Mouse (Mus musculus) mesoderm, embryonic 11.5 days (tissue): ENCODE measurements at regions not wholly inside any gene's neighbourhood (a gene's known extent, or its start where the extent isn't known, plus 50 kb on each side); places are given as distances from the start of the nearest gene placed in this dataset.

ENCODE experiments used
- DNase-seq: peaks from one replicate; pipeline ENCODE4 v3.0.0-alpha.2; 2012; ENCODE audit warnings: low read depth, low spot score

DNA sequence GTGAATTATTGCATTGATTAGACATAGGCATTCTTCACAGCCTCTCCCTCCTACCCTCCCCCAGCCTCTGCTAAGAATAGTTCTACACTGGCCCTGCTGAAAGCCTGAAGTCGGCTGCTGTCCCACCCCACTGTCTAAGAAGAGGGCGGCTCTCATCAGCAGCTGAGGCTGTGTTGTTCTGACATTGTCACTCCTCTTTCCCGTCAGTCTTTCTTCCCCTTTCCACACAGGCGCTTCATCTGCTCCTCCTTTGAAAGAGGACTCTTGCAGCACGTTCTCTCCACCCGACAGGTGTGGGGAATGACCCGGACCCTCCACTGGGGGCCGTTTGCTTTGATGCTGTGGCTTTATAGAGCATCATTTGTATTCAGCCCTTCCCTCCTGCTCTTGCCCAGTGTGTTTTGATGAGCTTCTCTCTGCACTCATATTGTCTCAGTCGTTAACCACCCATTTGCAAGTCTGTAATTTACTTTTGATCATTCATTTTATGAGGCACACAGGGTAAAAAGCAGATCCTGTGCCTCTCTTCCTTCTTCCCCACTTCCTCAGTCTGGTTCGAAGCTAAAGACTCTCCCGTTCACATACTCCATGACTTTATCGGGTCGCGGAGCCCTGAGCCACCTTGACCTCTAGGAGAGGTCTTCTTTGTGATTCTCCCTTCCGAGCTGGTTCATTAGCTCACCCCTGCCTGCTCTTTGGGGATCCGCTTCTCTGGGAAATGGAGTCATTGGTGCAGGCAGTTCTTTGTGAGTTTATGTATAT, 142.2 kb upstream of the Snx19 start:
- peak; percentile 39 for DNase-seq

- DNase-seq, result no peak
Observed at GRCm38 (mm10) chr9:30285324-30285599, 141.6 kb upstream of the Snx19 start.

DNA sequence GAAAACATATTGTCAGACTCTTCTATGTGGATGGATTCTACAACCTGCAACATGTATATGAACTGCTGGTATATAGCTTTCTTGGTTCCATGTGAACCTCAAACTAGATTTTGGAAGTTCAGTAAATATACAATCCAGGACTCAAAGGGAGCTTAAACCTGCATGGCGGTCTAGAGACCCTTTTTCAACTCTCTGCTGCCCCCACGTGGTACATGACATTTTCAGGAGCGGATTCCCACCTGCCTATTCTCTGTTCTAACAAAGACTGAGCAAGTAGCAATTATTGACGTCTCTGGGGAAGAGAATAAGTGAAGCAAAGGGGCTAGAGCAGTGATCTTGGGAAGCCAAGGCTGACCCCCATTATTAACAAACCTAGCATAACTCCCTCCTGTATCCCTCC, 127.1 kb upstream of the Snx19 start:
- peak; percentile 59 for DNase-seq

- DNase-seq, result no peak
Observed at GRCm38 (mm10) chr9:30308281-30308680, 118.6 kb upstream of the Snx19 start.

DNA sequence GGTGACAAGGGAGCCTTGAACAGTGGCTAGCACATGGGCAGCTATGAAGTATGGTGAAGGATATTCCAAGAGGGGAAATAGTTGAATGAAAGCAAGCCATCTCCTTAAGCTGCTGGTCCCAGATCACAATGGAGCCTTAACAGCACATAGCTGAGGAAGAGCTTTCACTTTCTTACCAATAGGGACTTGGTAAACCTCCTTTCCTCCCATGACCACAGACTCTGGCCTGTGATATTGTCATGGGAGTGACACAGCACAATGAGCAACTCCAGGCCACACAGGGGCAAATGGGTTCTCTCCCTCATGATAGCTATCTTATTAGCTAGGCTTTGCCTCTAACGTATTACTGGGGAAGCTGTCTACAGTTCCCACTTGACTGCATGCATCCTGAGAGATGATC, 113.5 kb upstream of the Snx19 start:
- DNase-seq, result no peak

- peak; percentile 27 for DNase-seq
Observed at GRCm38 (mm10) chr9:30314355-30315171, 112.3 kb upstream of the Snx19 start.

DNA sequence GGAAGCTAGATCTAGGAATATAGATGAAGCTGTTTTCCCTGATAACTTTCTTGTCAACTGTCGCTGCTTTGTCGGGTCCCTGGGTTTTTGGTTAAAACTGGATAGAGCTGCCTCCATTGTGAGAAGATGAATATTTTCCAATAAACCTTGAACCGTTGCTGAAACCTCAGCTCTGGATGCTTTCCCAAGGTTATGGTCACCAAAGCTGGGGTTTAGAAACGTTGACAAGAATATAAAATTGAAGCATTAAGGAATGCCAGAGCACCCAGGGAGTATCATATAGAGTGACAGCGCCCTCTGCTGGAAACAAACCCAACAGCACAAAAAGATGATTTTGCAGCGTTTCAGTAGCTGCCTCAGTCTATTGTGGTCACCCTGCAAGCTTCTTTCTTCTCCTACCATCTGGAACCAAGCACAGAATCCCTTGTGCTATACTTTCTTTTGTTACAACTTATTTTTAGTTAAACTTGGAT, 111.7 kb upstream of the Snx19 start:
- DNase-seq, result peak; percentile 33

DNA sequence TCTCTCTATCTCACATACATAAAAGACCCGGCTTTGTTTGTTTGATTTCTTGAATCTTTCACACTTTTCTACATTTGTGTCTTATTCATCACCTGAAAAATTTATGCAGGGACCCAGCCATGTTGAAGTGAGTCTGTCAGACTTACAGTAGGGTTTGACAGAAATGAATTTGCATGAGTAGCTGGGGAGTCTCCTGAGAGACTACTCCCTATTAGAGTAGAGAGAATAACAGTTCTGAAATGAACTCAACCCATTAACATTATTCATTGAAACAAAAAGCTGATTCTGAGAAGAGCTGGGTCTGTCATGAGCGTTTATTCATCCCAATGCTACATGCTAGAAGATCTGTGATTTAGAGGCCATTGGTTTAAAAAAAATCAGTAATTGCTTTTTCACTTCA, 82.0 kb upstream of the Snx19 start:
- no peak for DNase-seq

DNA sequence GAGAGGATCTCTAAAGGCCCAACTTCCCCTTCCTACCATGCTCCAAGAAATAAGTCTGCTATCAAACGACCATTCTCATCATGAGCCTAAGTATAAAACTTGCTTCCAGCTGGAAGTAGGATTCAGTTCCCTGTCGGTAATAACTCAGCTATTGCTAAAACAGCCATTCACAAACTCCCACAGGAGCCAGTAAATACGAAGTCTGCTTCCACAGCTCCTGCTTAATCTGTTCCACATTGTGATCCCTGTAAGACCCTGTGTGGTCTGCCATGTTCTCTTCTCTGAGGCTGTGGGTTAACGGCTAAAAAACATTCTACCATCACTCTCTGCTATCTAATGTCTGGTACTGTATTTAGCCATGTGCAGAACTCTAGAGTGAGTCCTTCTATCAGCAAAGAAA, 72.9 kb upstream of the Snx19 start:
- no peak for DNase-seq

DNA sequence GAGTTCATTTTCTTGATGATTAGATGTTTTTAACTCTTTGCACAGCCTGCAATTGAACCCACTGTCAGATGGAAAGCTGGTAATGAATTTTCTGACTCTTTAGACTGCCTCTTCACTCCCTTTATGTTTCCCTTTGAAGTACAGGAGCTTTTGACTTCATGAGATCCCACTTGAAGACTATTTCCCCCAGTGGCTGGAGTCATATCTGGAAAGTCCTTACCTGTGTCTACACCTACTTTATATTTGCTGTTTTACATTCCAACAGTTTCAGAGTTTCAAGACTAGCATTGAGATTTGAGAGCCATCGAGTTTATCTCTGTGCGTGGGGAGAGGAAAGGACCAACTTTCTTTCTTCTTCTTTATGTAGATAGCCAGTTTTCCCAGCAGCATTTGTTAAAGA, 71.3 kb upstream of the Snx19 start:
- no peak for DNase-seq

DNA sequence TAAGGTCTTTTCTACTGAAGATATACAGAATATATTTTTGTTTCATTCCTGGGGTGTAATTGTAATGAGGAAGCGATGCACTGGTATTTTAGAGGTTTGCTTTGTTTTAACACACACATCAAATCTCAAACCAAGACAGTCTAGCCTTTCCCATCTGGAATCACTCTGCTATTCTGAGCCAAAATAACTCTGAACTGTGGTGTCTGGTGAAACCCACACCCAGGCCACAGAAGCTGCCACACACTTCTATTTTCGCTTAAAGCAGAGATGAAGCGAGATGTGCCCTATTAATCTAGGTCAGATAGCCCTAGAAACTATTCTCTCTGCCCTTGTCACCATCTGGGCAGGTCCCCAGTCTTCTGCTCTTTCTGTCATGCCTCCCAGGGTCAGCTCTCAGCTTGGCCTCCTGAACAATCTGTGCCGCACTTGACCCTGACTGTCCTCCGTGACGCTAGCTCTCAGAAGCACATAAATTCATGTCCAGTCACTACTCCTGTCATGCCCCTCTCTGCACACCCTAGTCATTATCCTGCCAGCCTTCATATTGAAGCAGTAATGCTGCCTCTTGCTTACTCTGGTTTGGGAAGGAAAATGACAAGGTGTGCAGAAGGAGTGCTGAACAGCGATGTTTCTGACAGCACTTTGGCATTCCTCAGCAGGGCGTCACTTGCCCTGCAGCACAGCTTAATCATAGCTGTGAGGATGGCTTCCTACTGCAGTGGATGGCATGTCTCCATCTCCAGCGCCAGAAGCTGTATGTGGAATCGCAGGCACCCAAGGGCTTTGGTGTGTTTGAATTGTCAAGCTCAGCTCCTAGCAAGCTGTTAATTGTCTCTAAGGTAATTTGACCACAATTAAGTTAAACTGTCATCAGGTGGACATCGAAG, 57.1 kb upstream of the Snx19 start:
- peak; percentile 31 for DNase-seq

GRCm38 (mm10) chr9:30370789-30371188, 56.1 kb upstream of the Snx19 start:
- no peak for DNase-seq

- DNase-seq, result no peak
Observed at GRCm38 (mm10) chr9:30376908-30377307, 50.0 kb upstream of the Snx19 start.
